Mouse (Mus musculus) bone marrow macrophage, adult 2 months (primary cell): Measurements from ENCODE around the gene Hoxc12.

Experiments
- CTCF ChIP-seq: IDR thresholded peaks from 2 replicates; pipeline ENCODE4 v1.5.1; 2012; ENCODE audit warnings: low read depth, mild to moderate bottlenecking, low read length, moderate library complexity
- POLR2A ChIP-seq: IDR thresholded peaks from 2 replicates; pipeline ENCODE4 v1.6.1; 2012; ENCODE audit warnings: mild to moderate bottlenecking, low read depth, low read length, borderline replicate concordance

- TF ChIP-seq POLR2A (no peak), CTCF (no peak)
Observed at GRCm38 (mm10) chr15:102921053-102922011, 15.2 kb upstream of the Hoxc12 start, which contains the start of gene Hoxc13.
